Mouse (Mus musculus) embryonic facial prominence, embryonic 12.5 days (tissue): ENCODE data around the gene Rhov. TPM values are rescaled to one million over a fixed set of nuclear protein-coding genes. Genes with fewer than 3 reads are reported as not detected.

ENCODE experiments used
- ATAC-seq: fragments of 200-750 bp; cut with Nextera tagmentation; 2 replicates; pipeline ENCODE4 v1.8.0; 2017; ENCODE audit not compliant: insufficient number of reproducible peaks, insufficient read depth, low FRiP score, low TSS enrichment
- H3K27ac ChIP-seq: fragments of 300-500 bp; sonication (generic); 2 replicates; pipeline ENCODE4 v1.5.1; 2016; ENCODE audit warnings: mild to moderate bottlenecking
- H3K27me3 ChIP-seq: fragments of 300-500 bp; sonication (generic); 2 replicates; pipeline ENCODE4 v1.6.1; 2016; ENCODE audit warnings: mild to moderate bottlenecking, moderate library complexity
- H3K36me3 ChIP-seq: fragments of 300-500 bp; sonication (generic); 2 replicates; pipeline ENCODE4 v1.6.1; 2016; ENCODE audit warnings: mild to moderate bottlenecking
- H3K4me1 ChIP-seq: fragments of 300-500 bp; sonication (generic); 2 replicates; pipeline ENCODE4 v1.6.1; 2016
- H3K4me2 ChIP-seq: fragments of 300-500 bp; sonication (generic); replicated peaks from 2 replicates; pipeline ENCODE4 v1.6.1; 2016; ENCODE audit warnings: mild to moderate bottlenecking, moderate library complexity
- H3K4me3 ChIP-seq: fragments of 300-500 bp; sonication (generic); 2 replicates; pipeline ENCODE4 v1.5.1; 2016; ENCODE audit warnings: mild to moderate bottlenecking
- H3K9ac ChIP-seq: fragments of 300-500 bp; sonication (generic); 2 replicates; pipeline ENCODE4 v1.6.1; 2016; ENCODE audit warnings: mild to moderate bottlenecking, moderate library complexity
- H3K9me3 ChIP-seq: fragments of 300-500 bp; sonication (generic); 2 replicates; pipeline ENCODE4 v1.6.1; 2016; ENCODE audit warnings: mild to moderate bottlenecking, moderate library complexity
- WGBS: fragments of 180-500 bp; shearing (Covaris S2); methylation state at CpG from one replicate; pipeline ENCODE4 v1.1.7; 2016; 5-methylcytosine and 5-hydroxymethylcytosine counted together
- polyA plus RNA-seq: library from polyadenylated mRNA; unstranded; fragments of >200 nt; fragmentation: Nextera tagmentation; extraction: Ambion mirVana; gene quantifications from 2 replicates; pipeline ENCODE4 v1.2.1, GENCODE M21; 2016

Gene Rhov
- polyA plus RNA-seq, 1 experiment from 2014 or later = 6.9 TPM

DNA sequence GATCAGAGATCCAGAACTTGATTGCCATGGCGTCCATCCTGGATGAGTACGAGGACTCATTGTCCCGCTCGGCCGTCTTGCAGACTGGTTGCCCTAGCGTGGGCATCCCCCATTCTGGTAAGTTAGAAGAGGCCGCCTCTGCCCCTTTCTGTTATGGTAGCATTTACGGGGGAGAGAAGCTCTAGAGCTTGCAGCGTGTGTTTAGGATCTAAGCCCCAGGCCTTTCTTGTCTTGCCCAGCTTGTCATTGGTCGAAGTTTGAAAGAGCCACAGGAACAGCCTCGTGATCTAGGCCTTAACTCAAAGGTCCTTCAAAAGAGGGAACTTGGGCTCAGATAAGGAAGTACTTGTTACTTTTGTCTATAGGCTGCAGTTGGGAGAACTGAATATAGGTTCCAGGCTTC is 17.9 kb upstream of the Rhov start:
- H3K27me3 ChIP-seq = no peaks in the 10 kb centered on the region
- peak overlapping the region; percentile 90 for H3K4me2 ChIP-seq
- no peak overlapping the region for H3K27ac ChIP-seq
- no peak for ATAC-seq
- H3K36me3 ChIP-seq = peaks cover 39% of the 10 kb centered on the region
- H3K4me3 ChIP-seq = peak overlapping the region; percentile 76
- 3% methylated on average over 11 of the region's 11 CpGs for WGBS
- peak overlapping the region; percentile 88 for H3K9ac ChIP-seq
- H3K4me1 ChIP-seq = peaks cover 7% of the 10 kb centered on the region
- H3K9me3 ChIP-seq = no peaks in the 10 kb centered on the region

DNA sequence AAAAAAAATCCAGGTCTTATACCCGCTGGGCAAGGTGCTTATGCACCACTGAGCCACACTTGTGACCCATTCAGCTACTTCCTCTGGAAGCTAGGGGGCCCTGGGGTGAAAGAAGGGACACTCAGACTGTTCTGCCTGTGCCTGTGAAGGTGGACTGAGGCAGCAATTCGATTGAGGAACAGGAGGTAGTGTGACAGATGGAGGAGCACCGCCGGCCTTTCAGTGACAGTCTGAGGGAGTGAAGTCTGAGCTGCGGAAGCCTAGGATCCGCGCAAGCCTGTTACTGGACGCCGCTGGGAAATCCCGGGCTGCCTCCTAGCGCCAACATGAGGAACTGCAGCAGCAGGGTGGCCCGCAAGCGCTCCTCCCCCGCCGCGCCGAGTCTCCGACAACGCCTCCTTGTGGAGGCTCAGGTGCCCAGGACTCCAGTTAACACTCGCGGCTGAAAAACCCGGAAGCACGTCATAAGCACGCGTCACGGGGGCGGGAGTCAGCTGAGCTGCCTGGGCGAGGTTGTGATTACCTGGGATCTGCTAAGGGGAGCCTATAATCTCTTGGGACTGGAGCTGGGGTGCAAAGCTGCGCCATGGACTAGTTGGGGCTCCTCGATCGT is 17.3 kb upstream of the Rhov start, which contains the start of gene Vps18:
Gene Vps18, plus strand, starts transcription at position 471 of the 613 bp plus-strand sequence.
- Histone ChIP-seq H3K4me3 (peak within 1 kb of the TSS; percentile 76), H3K4me1 (peaks cover 7% of the 10 kb centered on the region), H3K27me3 (no peaks in the 10 kb centered on the region), H3K27ac (no peak within 1 kb of the TSS), H3K4me2 (peak within 1 kb of the TSS; percentile 90), H3K9ac (peak within 1 kb of the TSS; percentile 88), H3K36me3 (peaks cover 32% of the 10 kb centered on the region), H3K9me3 (no peaks in the 10 kb centered on the region)
- WGBS = 1% methylated on average over 31 of the region's 31 CpGs
- peak; percentile 90 for ATAC-seq

DNA sequence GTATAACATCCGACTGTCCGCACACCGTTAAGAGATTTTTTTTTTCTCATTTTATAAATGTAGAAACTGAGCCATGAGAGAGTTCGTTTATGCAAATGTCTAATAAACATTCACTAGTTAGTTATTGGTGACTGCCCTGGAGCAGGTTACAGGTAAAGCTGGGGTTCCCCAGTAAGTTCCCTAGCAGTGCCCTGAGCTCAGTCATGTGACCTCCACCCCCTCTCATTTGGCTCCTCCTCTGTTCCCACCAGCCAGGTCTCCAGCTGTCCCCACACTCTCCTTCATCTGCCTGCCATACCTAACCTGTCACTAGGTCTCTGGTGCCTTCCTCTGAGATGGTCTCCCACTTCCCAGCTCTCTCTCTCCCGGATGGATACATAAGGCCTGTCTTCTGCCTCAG is 16.3 kb upstream of the Rhov start:
- Histone ChIP-seq H3K27me3 (no peaks in the 10 kb centered on the region), H3K9me3 (no peaks in the 10 kb centered on the region), H3K27ac (no peak overlapping the region), H3K9ac (no peak overlapping the region; the same call in 1 of the 2 replicates), H3K4me1 (peaks cover 7% of the 10 kb centered on the region), H3K4me2 (no peak overlapping the region), H3K4me3 (no peak overlapping the region), H3K36me3 (peaks cover 22% of the 10 kb centered on the region)
- 90% methylated on average over 5 of the region's 5 CpGs for whole genome bisulfite sequencing
- ATAC-seq = no peak

DNA sequence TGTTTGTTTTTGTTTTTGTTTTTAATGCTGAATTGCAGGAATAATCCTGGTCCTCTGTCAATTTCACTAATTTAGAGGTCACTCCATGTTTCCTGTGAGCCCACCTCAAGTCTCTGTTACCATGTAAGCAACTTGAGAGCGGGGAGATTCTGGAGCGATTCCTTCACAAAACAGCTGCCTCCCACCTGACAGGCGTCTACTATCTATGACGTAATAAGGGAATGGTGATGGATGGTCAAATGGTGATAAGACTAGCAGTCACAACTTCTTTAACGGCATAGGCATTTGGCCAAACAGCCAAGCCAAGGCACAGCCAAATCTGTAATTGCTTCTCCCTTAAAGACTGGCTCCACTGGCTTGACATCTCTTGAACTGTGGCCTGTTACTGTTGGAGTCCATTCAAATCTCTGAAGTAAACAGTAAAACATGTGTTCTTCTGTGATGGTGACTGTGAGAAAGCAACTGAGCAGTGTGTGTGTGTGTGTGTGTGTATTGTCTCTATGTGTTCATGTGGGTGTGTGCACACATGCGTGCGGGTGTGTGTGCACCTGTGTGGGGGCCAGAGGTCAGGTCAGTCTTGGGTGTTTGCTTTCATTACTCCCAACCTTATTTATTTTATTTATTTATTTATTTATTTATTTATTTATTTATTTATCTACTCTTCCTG is 11.0 kb upstream of the Rhov start:
- H3K4me2 ChIP-seq = no peak overlapping the region
- no peaks in the 10 kb centered on the region for H3K27me3 ChIP-seq
- no peaks in the 10 kb centered on the region for H3K36me3 ChIP-seq
- ATAC-seq = no peak
- no peak overlapping the region for H3K27ac ChIP-seq
- H3K9ac ChIP-seq = no peak overlapping the region
- no peaks in the 10 kb centered on the region for H3K4me1 ChIP-seq
- no peak overlapping the region for H3K4me3 ChIP-seq
- WGBS = 87% methylated on average over 7 of the region's 7 CpGs
- no peaks in the 10 kb centered on the region for H3K9me3 ChIP-seq

DNA sequence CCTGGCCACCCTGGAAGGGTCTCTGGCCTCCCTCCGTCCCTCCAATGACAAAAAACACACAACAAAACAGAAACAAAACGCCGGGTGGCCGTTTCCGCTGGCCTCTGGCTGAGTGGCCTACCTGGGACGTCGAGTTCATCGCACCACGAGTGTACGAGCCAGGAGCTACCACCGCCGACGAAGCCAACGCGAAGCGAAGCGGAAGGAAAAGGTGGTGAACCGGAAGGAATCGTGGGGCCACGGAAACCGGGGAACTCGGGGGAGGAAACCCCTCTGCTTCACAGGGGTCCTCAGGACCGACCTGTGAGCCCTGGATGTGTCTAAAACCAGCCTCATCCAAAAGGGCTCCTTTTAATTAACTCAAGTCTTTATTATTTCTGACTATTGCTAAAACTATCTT is 6.7 kb upstream of the Rhov start:
- no peaks in the 10 kb centered on the region for H3K36me3 ChIP-seq
- no peak overlapping the region for H3K4me3 ChIP-seq
- H3K27ac ChIP-seq = no peak overlapping the region
- 89% methylated on average over 23 of the region's 23 CpGs for WGBS
- H3K9me3 ChIP-seq = no peaks in the 10 kb centered on the region
- no peaks in the 10 kb centered on the region for H3K4me1 ChIP-seq
- H3K4me2 ChIP-seq = no peak overlapping the region
- no peak overlapping the region for H3K9ac ChIP-seq
- H3K27me3 ChIP-seq = no peaks in the 10 kb centered on the region
- ATAC-seq = no peak

DNA sequence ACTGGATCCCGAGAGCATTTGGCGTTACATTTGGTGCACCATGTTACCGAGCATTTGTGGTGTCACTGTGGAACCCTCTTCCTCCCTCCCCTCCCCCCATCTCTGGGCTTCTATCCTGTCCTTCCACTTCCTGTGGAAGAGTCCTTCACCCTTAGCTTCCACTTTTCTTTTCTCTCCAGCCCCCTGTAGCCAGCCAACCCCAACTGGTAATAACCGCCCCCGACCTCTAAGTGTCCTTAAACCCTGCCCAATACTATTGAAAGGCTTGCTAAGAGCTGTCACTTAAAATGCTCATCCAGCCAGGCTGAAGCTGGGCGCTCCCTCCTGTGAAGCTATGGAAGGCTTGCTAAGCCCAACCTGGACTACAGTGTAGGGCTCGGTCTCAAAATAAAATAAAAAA is 5.9 kb upstream of the Rhov start:
- Histone ChIP-seq H3K4me3 (no peak overlapping the region), H3K27ac (no peak overlapping the region), H3K9ac (no peak overlapping the region), H3K36me3 (no peaks in the 10 kb centered on the region), H3K4me1 (no peaks in the 10 kb centered on the region), H3K9me3 (no peaks in the 10 kb centered on the region), H3K4me2 (no peak overlapping the region), H3K27me3 (no peaks in the 10 kb centered on the region)
- no peak for ATAC-seq
- WGBS = 80% methylated on average over 7 of the region's 7 CpGs

DNA sequence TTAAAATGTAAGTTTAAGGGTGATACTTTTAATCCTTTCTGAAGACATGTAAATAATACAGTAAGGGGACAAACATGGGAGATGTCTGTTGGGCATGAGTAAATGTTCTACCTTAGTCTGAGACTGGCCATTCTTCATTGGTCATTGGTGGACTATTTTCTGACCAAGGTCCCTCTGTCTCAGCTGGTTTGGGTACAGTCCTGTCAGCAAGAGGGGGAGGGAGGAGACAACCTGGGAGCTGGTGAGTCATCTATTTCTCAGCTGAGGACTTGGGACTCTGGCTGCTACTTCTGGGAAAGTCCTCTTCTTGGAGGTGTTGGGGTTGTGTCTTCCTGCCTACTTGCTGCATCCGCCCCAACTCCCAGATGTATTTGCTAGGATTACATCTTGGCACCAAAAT is 3.1 kb upstream of the Rhov start:
- Histone ChIP-seq H3K4me2 (no peak overlapping the region), H3K27me3 (peaks cover 19% of the 10 kb centered on the region), H3K4me1 (0 out of 2 replicates have a peak, but pooled peaks cover 3% of the 10 kb centered on the region), H3K9ac (no peak overlapping the region), H3K4me3 (no peak overlapping the region), H3K27ac (no peak overlapping the region), H3K36me3 (no peaks in the 10 kb centered on the region), H3K9me3 (no peaks in the 10 kb centered on the region)
- no peak for ATAC-seq
- WGBS = 83% methylated on average over 1 of the region's 1 CpGs

DNA sequence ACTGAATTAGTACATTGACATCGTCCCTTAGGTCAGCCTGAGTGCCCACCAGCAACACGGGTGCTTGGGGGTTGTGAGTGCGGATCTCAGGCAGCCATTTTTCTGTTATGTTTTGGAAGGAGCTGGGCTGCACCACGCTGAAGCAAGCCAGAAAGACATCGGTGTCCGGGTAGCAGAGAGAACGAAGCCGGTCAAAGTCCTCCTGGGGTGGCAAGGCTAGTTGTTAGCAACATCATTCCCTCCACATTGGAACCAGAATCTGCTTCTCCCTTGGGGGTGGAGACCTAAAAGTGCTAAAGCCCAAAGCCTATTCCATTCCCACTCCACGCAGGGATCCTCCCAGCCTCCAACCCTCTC is 808 bp downstream of the Rhov start:
- no peak overlapping the region for H3K27ac ChIP-seq
- ATAC-seq = no peak
- WGBS = 44% methylated on average over 9 of the region's 9 CpGs

DNA sequence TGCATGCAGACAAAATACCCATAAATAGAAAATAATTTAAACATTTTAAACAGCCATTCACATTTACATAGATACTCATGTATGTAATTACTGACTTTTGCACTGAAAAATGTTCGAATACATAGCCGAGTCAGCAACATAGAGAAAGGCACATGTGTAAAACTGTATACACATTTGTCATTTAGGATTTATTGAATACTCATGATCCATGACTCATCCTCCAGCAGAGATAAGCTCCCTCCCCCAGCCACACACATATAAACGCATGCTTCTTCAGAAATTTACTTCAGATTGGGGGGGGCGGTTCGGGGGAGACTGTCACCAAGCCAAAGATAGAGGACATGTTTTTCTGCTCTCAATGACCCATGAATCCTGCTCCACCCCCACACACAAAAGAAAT is 7.3 kb downstream of the Rhov start:
- no peak overlapping the region for H3K27ac ChIP-seq
- peaks cover 3% of the 10 kb centered on the region for H3K27me3 ChIP-seq
- no peak overlapping the region for H3K9ac ChIP-seq
- ATAC-seq = no peak
- WGBS = 80% methylated on average over 5 of the region's 5 CpGs
- H3K36me3 ChIP-seq = no peaks in the 10 kb centered on the region
- no peak overlapping the region for H3K4me2 ChIP-seq
- H3K4me3 ChIP-seq = no peak overlapping the region
- H3K4me1 ChIP-seq = peaks cover 7% of the 10 kb centered on the region; the same call in 1 of the 2 replicates
- H3K9me3 ChIP-seq = no peaks in the 10 kb centered on the region

More for the DNA sequence above, 808 bp downstream of the Rhov start:
- peaks cover 25% of the 10 kb centered on the region for H3K27me3 ChIP-seq
- H3K4me2 ChIP-seq = peak overlapping the region; percentile 96
- H3K4me3 ChIP-seq = peak overlapping the region; percentile 57
- H3K9me3 ChIP-seq = no peaks in the 10 kb centered on the region
- H3K36me3 ChIP-seq = no peaks in the 10 kb centered on the region
- H3K4me1 ChIP-seq = 0 out of 2 replicates have a peak, but pooled peaks cover 3% of the 10 kb centered on the region
- no peak overlapping the region for H3K9ac ChIP-seq

DNA sequence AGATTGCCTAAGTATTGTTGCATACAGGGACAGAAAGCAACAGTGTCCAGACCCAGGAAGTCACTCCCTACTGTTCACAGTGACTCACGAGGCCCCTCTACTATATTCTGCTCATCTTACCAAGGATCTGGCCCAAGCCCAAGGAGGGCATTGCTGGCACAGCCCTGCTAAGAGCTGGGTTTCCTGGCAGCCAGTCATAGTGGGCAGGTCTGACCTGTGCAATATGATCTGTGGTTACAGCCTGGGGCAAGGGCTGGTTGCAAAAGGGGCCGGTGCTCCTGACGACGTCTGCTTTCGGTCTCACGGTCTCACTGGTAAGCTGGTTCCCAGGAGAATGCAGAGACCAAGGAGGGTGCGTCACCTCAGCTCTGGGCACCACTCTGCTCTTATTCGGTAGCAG is 8.1 kb downstream of the Rhov start:
- Histone ChIP-seq H3K27ac (no peak overlapping the region), H3K4me2 (no peak overlapping the region), H3K9ac (peak overlapping the region; percentile 15; the same call in 1 of the 2 replicates), H3K36me3 (no peaks in the 10 kb centered on the region), H3K4me3 (no peak overlapping the region), H3K27me3 (no peaks in the 10 kb centered on the region), H3K9me3 (no peaks in the 10 kb centered on the region), H3K4me1 (peaks cover 7% of the 10 kb centered on the region; the same call in 1 of the 2 replicates)
- no peak for ATAC-seq
- 11% methylated on average over 8 of the region's 8 CpGs for WGBS

DNA sequence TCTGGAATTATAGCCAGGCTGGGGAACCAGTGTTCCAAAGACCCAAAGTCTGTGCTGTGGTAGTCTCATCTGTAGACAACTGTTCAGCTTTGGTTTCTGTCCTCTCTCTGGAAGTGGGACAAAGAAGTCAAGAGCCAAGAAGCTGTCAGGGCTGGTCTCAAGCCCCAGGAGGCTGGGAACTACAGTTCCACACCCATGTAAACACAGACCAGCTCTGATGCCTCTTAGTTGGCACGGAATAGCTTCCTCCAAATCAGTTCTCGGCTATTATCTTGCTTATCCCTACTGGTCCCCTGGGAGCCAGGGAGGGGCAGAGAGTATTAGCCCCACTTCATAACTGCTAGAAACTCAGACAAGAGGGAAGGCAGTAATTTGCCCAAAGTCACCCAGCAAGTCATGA is 9.7 kb downstream of the Rhov start:
- H3K4me3 ChIP-seq = no peak overlapping the region
- H3K36me3 ChIP-seq = no peaks in the 10 kb centered on the region
- WGBS = 52% methylated on average over 2 of the region's 2 CpGs
- no peaks in the 10 kb centered on the region for H3K9me3 ChIP-seq
- no peak overlapping the region for H3K4me2 ChIP-seq
- no peak overlapping the region for H3K9ac ChIP-seq
- H3K4me1 ChIP-seq = peaks cover 7% of the 10 kb centered on the region; the same call in 1 of the 2 replicates
- no peak overlapping the region for H3K27ac ChIP-seq
- ATAC-seq = no peak
- no peaks in the 10 kb centered on the region for H3K27me3 ChIP-seq

DNA sequence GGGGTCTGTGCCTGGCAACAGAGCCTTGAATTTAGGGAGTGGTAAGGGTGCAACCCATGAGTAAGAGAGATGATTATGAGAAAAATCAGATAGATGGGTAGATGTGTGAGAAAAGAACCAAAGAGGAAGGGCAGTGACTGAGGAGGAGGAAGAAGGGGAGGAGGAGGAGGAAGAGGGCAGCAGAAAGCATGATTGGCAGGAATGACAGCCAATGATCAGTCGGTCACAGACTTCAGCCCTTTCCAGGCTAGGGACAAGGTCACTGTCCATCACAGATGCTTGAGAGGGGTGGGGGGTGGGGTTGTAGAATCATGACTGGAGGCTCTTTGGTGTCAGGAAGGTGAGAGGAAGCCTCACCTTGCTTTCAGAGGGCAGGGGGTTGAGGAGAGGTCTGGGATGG is 10.6 kb downstream of the Rhov start:
- Histone ChIP-seq H3K9me3 (no peaks in the 10 kb centered on the region), H3K36me3 (no peaks in the 10 kb centered on the region), H3K4me2 (no peak overlapping the region), H3K9ac (no peak overlapping the region), H3K27me3 (peaks cover 1% of the 10 kb centered on the region), H3K27ac (no peak overlapping the region), H3K4me1 (peaks cover 7% of the 10 kb centered on the region; the same call in 1 of the 2 replicates), H3K4me3 (no peak overlapping the region)
- WGBS = 80% methylated on average over 1 of the region's 1 CpGs
- ATAC-seq = no peak
